Mouse (Mus musculus) midbrain, postnatal 0 days (tissue): ENCODE data around the gene Slc22a14. TPM values are rescaled to one million over a fixed set of nuclear protein-coding genes. Genes with fewer than 3 reads are reported as not detected.

ENCODE experiments used
- ATAC-seq: fragments of 200-750 bp; cut with Nextera tagmentation; 2 replicates; pipeline ENCODE4 v1.8.0; 2017; ENCODE audit warnings: moderate number of reproducible peaks, mild to moderate bottlenecking, moderate TSS enrichment, moderate library complexity; ENCODE audit not compliant: low FRiP score
- DNase-seq: peaks from one replicate; pipeline ENCODE4 v3.0.0-alpha.2; 2015; ENCODE audit warnings: low spot score
- H3K27ac ChIP-seq: fragments of 300-500 bp; sonication (generic); 2 replicates; pipeline ENCODE4 v1.5.1; 2014; ENCODE audit warnings: low read depth, mild to moderate bottlenecking, low read length, mixed read lengths
- H3K27me3 ChIP-seq: fragments of 300-500 bp; sonication (generic); 2 replicates; pipeline ENCODE4 v1.6.1; 2014; ENCODE audit warnings: low read length, control low read depth, mixed read lengths; ENCODE audit not compliant: insufficient read depth
- H3K36me3 ChIP-seq: fragments of 300-500 bp; sonication (generic); 2 replicates; pipeline ENCODE4 v1.6.1; 2014; ENCODE audit warnings: low read length, control low read depth, mixed read lengths; ENCODE audit not compliant: insufficient read depth
- H3K4me1 ChIP-seq: fragments of 300-500 bp; sonication (generic); 2 replicates; pipeline ENCODE4 v1.6.1; 2014; ENCODE audit warnings: mild to moderate bottlenecking, control low read depth, antibody characterized with exemption, low read length, mixed read lengths; ENCODE audit not compliant: insufficient read depth
- H3K4me2 ChIP-seq: fragments of 300-500 bp; sonication (generic); 2 replicates; pipeline ENCODE4 v1.6.1; 2014; ENCODE audit warnings: low read depth, mild to moderate bottlenecking, low read length, mixed read lengths; ENCODE audit not compliant: poor library complexity, severe bottlenecking
- H3K4me3 ChIP-seq: fragments of 300-500 bp; sonication (generic); 2 replicates; pipeline ENCODE4 v1.5.1; 2014; ENCODE audit warnings: low read depth, mild to moderate bottlenecking, low read length, moderate library complexity
- H3K9ac ChIP-seq: fragments of 300-500 bp; sonication (generic); replicated peaks from 2 replicates; pipeline ENCODE4 v1.6.1; 2014; ENCODE audit warnings: mild to moderate bottlenecking, low read length, moderate library complexity, mixed read lengths; ENCODE audit not compliant: poor library complexity, severe bottlenecking
- H3K9me3 ChIP-seq: fragments of 300-500 bp; sonication (generic); 2 replicates; pipeline ENCODE4 v1.6.1; 2016; ENCODE audit warnings: low read length, control low read depth
- CTCF ChIP-seq: IDR thresholded peaks from 2 replicates; pipeline ENCODE4 v1.5.1; 2016; ENCODE audit warnings: antibody characterized with exemption, mild to moderate bottlenecking
- WGBS: fragments of 180-500 bp; shearing (Covaris S2); extraction: QIAGEN DNeasy Blood & Tissue Kit; methylation state at CpG from one replicate; pipeline ENCODE4 v1.1.7; 2014; 5-methylcytosine and 5-hydroxymethylcytosine counted together
- polyA plus RNA-seq: library from polyadenylated mRNA; unstranded; fragments of >200 nt; fragmentation: Nextera tagmentation; extraction: Ambion mirVana; gene quantifications from 2 replicates; pipeline ENCODE4 v1.2.1, GENCODE M21; 2015
- total RNA-seq: library from RNA; depleted of rRNA; stranded (reverse); fragments of >200 nt; gene quantifications from 2 replicates; pipeline ENCODE4 v1.2.3, GENCODE M21; 2014

The Slc22a14 gene
- total and polyA plus RNA-seq, 2 experiments from 2014 or later: not detected

DNA sequence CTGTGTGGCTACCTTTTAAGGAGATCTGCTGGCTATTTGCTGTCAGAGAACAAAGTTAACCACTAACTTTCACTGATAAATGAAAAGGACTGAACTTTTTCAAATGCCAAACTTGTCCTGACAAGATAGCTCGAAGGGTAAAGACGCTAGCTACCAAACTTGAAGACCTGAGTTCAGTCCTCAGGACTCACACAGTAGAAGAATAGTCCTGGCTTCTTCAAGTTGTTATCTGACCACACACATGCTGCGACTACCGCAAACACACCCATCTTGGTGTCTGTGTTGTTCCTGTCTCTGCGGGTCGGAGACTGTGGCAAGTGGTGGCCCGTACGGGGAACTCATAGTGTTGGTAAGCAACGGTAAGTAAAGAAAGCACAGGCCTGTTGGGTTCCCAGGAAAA, 161.7 kb downstream of the Slc22a14 start:
- TF ChIP-seq CTCF: no peak
- Histone ChIP-seq H3K4me2 (no peak overlapping the region), H3K4me1 (no peaks in the 10 kb centered on the region), H3K36me3 (no peaks in the 10 kb centered on the region), H3K9ac (no peak overlapping the region), H3K27me3 (no peaks in the 10 kb centered on the region), H3K9me3 (no peaks in the 10 kb centered on the region), H3K27ac (no peak overlapping the region), H3K4me3 (no peak overlapping the region)
- WGBS: 98% methylated on average over 9 of the region's 9 CpGs
- ATAC-seq: no peak
- no peak for DNase-seq

DNA sequence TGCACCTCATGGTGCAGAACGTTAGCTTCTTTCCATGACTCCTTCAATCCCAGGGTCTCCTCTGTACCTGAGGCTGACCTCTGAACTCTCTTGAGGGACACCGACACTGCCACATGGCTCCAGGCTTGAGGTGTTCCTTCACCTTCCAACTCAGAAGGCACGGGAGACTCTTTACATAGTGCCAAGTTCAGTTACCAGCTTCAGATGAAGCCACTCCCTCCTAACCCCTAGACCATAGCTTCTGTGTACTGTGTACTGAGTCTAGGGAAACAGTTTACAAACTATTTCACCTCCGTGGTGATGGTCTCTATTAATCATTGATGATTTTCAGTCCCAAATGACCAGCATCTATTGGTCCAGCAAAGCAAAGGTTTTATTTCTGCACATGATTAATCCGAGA, 163.7 kb downstream of the Slc22a14 start:
- 93% methylated on average over 5 of the region's 5 CpGs for WGBS
- no peaks in the 10 kb centered on the region for H3K9me3 ChIP-seq
- no peaks in the 10 kb centered on the region for H3K27me3 ChIP-seq
- no peak overlapping the region for H3K4me3 ChIP-seq
- no peak for ATAC-seq
- no peaks in the 10 kb centered on the region for H3K36me3 ChIP-seq
- no peak overlapping the region for H3K9ac ChIP-seq
- H3K27ac ChIP-seq: no peak overlapping the region
- H3K4me2 ChIP-seq: no peak overlapping the region
- H3K4me1 ChIP-seq: no peaks in the 10 kb centered on the region
- TF ChIP-seq CTCF: no peak
- no peak for DNase-seq

DNA sequence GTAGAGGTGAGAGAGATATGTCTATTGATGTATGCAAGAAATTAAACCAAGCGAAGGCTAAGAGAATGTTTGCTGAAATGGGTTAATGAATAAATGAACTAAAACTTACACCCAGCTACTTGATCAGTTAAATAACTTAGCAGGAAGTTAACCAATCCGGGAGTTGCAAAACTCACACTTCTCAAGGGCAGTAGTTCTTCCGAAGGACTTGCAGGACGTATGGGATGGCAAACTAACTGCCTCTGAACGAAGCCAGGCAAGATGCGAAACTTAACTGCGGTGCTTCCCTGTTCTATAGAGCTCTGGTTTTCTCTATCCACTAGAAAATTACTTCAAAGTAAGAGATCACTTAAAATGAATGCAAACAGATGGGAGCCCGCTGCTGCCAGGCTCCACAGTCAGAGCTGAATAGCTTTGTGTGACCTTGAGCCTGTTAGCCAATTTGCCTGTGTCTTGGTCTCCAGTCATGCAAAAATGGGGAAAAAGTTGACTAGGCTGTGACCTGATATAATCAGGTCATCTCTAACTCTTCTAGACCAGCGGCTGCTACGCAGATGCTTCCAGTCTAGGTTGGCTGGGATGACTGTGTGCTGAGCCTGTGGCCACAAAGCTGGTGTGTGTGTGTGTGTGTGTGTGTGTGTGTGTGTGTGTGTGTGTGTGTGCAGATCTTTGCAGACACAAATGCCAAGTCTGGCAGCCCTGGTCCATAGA, 166.0 kb downstream of the Slc22a14 start:
- Histone ChIP-seq H3K27me3 (no peaks in the 10 kb centered on the region), H3K4me3 (no peak overlapping the region), H3K27ac (no peak overlapping the region), H3K36me3 (no peaks in the 10 kb centered on the region), H3K9me3 (no peaks in the 10 kb centered on the region), H3K4me1 (no peaks in the 10 kb centered on the region), H3K9ac (no peak overlapping the region), H3K4me2 (no peak overlapping the region)
- WGBS: 77% methylated on average over 10 of the region's 10 CpGs
- peak; percentile 46 for DNase-seq
- ATAC-seq: no peak
- TF ChIP-seq CTCF: no peak

DNA sequence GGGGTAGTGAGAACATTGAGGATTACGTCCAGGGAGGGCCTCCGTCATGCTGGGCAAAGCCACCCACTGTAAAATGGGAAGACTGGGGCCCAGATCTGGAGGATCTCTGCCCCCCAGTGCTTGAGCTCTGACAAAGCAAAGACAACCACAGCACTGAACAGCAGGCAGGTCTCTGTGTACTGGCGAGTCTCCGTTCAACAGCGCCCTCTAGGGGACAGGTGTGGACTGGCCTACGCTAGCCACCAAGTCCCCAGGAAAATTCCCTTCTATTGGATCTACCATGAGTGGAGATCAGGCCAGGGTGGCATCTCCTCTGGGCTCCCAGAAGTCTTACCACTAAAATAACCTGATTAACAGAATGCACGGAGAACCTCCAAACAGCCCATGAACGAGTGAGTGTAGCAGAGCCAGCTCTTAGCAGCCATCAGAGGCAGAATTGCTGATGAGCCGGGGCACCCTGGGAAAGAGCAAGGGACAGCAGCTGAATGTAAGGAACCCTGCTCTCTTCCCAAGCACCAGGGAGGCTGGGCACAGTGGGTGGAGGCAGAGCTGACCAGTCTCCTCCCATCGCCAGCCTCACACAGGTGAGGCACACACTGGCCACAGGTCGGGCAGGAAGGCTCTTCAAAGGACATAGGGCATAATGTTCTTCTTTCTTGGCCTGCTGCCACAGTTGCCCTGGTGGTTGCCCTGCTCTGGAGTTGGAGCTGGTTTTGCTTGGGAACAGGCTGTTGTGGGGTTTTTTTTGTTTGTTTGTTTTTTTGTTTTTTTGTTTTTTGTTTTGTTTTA, 173.0 kb downstream of the Slc22a14 start:
- H3K4me2 ChIP-seq: no peak overlapping the region
- no peaks in the 10 kb centered on the region for H3K27me3 ChIP-seq
- no peaks in the 10 kb centered on the region for H3K4me1 ChIP-seq
- H3K9me3 ChIP-seq: no peaks in the 10 kb centered on the region
- peak; percentile 68 for TF ChIP-seq CTCF
- 37% methylated on average over 11 of the region's 11 CpGs for WGBS
- no peak overlapping the region for H3K9ac ChIP-seq
- peak; percentile 27 for DNase-seq
- H3K36me3 ChIP-seq: no peaks in the 10 kb centered on the region
- no peak overlapping the region for H3K4me3 ChIP-seq
- no peak overlapping the region for H3K27ac ChIP-seq
- ATAC-seq: no peak

DNA sequence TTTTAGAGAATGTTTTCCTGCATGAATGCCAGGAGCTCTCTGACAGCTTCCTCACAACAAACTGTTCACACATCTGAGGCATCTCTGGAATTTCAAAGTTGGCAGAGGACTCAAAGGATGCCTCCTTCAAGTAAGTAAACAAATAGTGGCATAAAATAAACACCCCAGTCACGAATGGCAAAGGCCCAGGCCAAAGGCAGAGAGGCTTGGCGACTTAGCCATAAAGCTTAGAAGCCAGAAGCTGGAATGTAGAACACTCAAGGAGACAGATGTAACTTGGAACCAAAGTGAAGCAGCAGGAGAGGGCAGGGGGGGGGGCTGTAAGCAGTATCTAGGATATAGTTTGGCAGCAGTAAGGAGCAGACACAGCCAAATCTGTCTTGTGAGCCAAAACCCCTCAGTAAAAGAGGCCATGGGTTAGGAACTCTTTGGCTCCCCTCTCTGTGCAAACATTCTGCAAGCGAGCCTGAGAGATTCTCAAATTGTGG, 184.1 kb downstream of the Slc22a14 start:
- no peak for TF ChIP-seq CTCF
- DNase-seq: peak; percentile 68
- Histone ChIP-seq H3K4me3 (no peak overlapping the region), H3K27ac (no peak overlapping the region), H3K9ac (no peak overlapping the region), H3K4me1 (no peaks in the 10 kb centered on the region), H3K27me3 (no peaks in the 10 kb centered on the region), H3K36me3 (no peaks in the 10 kb centered on the region), H3K9me3 (no peaks in the 10 kb centered on the region), H3K4me2 (no peak overlapping the region)
- ATAC-seq: no peak
- WGBS: 38% methylated on average over 3 of the region's 3 CpGs

DNA sequence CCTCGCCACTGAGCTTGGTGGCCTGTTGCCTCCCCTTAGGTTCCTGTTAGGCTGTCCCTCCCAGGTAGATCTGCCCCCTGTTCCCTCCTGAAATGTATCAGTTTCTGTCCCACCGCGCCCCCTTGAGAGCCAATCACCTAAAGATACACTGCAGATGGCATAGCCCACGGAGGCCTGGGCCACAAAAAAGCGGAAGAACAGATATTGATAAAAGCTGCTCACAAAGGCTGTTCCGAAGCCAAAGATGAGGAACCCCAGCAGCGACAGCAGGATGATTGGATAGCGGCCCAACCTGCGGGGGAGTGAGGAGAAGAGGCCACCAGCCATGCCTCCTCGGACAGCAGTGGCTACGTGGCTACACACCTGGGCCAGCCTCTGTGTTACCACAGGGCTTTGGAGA, 186.1 kb downstream of the Slc22a14 start:
- H3K27ac ChIP-seq: no peak overlapping the region
- no peak overlapping the region for H3K4me2 ChIP-seq
- H3K27me3 ChIP-seq: no peaks in the 10 kb centered on the region
- no peaks in the 10 kb centered on the region for H3K4me1 ChIP-seq
- no peaks in the 10 kb centered on the region for H3K36me3 ChIP-seq
- DNase-seq (no peak), ATAC-seq (no peak)
- TF ChIP-seq CTCF: no peak
- no peak overlapping the region for H3K4me3 ChIP-seq
- no peaks in the 10 kb centered on the region for H3K9me3 ChIP-seq
- no peak overlapping the region for H3K9ac ChIP-seq
- WGBS: 93% methylated on average over 11 of the region's 11 CpGs
